Mouse (Mus musculus) fibroblast of lung, adult 2 months (primary cell): Measurements from ENCODE around the gene Cox4i1.
"Not testable (repeated sequence)": the region's sequence is repeated elsewhere in the genome, so short reads cannot be mapped to it uniquely, and the experiment has no call there.

ENCODE experiments used
- DNase-seq: peaks from one replicate; pipeline ENCODE4 v3.0.0-alpha.2; 2011; ENCODE audit warnings: low read depth

The Cox4i1 gene

GRCm38 (mm10) chr8:120664566-120664965, 3.5 kb upstream of the Cox4i1 start:
- no peak for DNase-seq

GRCm38 (mm10) chr8:120665726-120666455, 2.1 kb upstream of the Cox4i1 start:
- DNase-seq: no peak

GRCm38 (mm10) chr8:120666807-120667470, 1.1 kb upstream of the Cox4i1 start:
- DNase-seq: no peak

- DNase-seq: no peak
These were observed 418 bp downstream of the Cox4i1 start, which contains the start of gene Emc8 for GRCm38 (mm10) chr8:120668374-120668905. Emc8 (minus strand) TSS chr8:120668573.

- no peak for DNase-seq
These were observed 3.8 kb downstream of the Cox4i1 start for GRCm38 (mm10) chr8:120671775-120672174.

GRCm38 (mm10) chr8:120672626-120673229, 4.7 kb downstream of the Cox4i1 start:
- no peak for DNase-seq

- DNase-seq: no peak
These were observed 5.3 kb downstream of the Cox4i1 start for GRCm38 (mm10) chr8:120673298-120673697.

GRCm38 (mm10) chr8:120675718-120676117, 7.7 kb downstream of the Cox4i1 start:
- no peak for DNase-seq

- no peak for DNase-seq
These were observed 10.4 kb downstream of the Cox4i1 start for GRCm38 (mm10) chr8:120678447-120678846.

- no peak for DNase-seq
These were observed 11.8 kb downstream of the Cox4i1 start for GRCm38 (mm10) chr8:120679629-120680387.

GRCm38 (mm10) chr8:120680405-120680804, 12.4 kb downstream of the Cox4i1 start:
- not testable (repeated sequence) for DNase-seq

GRCm38 (mm10) chr8:120681113-120681512, 13.1 kb downstream of the Cox4i1 start:
- no peak for DNase-seq

GRCm38 (mm10) chr8:120683602-120684001, 15.6 kb downstream of the Cox4i1 start:
- no peak for DNase-seq

GRCm38 (mm10) chr8:120684082-120684481, 16.1 kb downstream of the Cox4i1 start:
- no peak for DNase-seq

GRCm38 (mm10) chr8:120685097-120685496, 17.1 kb downstream of the Cox4i1 start:
- DNase-seq: no peak

GRCm38 (mm10) chr8:120685591-120685990, 17.6 kb downstream of the Cox4i1 start:
- no peak for DNase-seq

- DNase-seq: no peak
These were observed 18.0 kb downstream of the Cox4i1 start for GRCm38 (mm10) chr8:120686051-120686450.

GRCm38 (mm10) chr8:120686576-120686975, 18.6 kb downstream of the Cox4i1 start:
- no peak for DNase-seq

- no peak for DNase-seq
These were observed 19.8 kb downstream of the Cox4i1 start for GRCm38 (mm10) chr8:120687786-120688185.

- no peak for DNase-seq
These were observed 20.5 kb downstream of the Cox4i1 start for GRCm38 (mm10) chr8:120688511-120688910.

GRCm38 (mm10) chr8:120692934-120693333, 24.9 kb downstream of the Cox4i1 start:
- no peak for DNase-seq

- DNase-seq: no peak
These were observed 26.0 kb downstream of the Cox4i1 start for GRCm38 (mm10) chr8:120693861-120694493.
